Mouse (Mus musculus) ES-E14 (cell line): ENCODE measurements at regions not wholly inside any gene's neighbourhood (a gene's known extent, or its start where the extent isn't known, plus 50 kb on each side); places are given as distances from the start of the nearest gene placed in this dataset.

Source experiments
- CHD2 ChIP-seq: IDR thresholded peaks from 2 replicates; pipeline ENCODE4 v1.6.1; 2014; ENCODE audit warnings: mild to moderate bottlenecking, low read depth, low read length, inconsistent platforms
- ZC3H11A ChIP-seq: IDR thresholded peaks from 2 replicates; pipeline ENCODE4 v1.6.1; 2012; ENCODE audit warnings: low read depth, mild to moderate bottlenecking, inconsistent platforms, low read length, borderline replicate concordance

DNA sequence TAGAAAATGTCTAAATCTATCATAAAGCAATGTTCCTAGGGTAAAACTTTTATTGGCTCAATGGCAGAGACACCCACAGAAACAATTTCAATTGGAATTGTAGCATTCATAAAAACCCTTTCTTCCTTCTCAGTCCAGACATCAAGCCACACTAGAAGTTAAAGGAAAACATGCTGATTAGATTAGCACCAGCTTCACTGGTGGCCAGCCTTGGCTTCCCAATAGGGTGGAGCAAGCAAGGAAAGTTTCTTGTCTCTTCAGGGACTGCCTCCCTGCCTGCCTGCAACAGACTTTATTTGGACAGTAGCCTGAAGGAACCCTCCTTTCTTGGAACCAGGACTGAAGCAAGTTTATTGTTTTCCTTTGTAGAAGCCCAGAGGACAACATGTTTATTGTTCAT is 289.0 kb upstream of the Mef2c start:
- TF ChIP-seq ZC3H11A (no peak), CHD2 (no peak)
